In genomic region chr4:81988796-81989195, GRCm38 (mm10) we compare ENCODE assay signal across 25 mouse cellular contexts.
"Had no signal": no experiment of that assay in that cellular context is flagged by ENCODE, and none has a peak within 500 bp of the region (broad histone marks: within the 10 kb centered on the region; RNA-seq: fewer than 3 reads in every experiment).

No protein-coding gene starts in this region.

- ATAC-seq: inflammation-experienced regulatory T-cells, adult 6 months; intestine, embryonic 15.5 days; intestine, postnatal 0 days; liver, embryonic 12.5 days had no signal

- H3K9me3 ChIP-seq: heart, embryonic 10.5 days; heart, embryonic 12.5 days; hindbrain, embryonic 10.5 days; hindbrain, embryonic 13.5 days; hindbrain, embryonic 15.5 days; intestine, embryonic 15.5 days; limb, embryonic 13.5 days; limb, embryonic 15.5 days; liver, embryonic 12.5 days had no signal

- H3K4me3 ChIP-seq: gastrocnemius, adult 2 months; heart, embryonic 10.5 days; heart, embryonic 12.5 days; hindbrain, embryonic 10.5 days; hindbrain, embryonic 13.5 days; hindbrain, embryonic 15.5 days; intestine, embryonic 15.5 days; layer of hippocampus, adult 2 months; limb, embryonic 13.5 days; limb, embryonic 15.5 days; liver, embryonic 12.5 days had no signal

- H3K9ac ChIP-seq: heart, embryonic 12.5 days; hindbrain, embryonic 13.5 days; hindbrain, embryonic 15.5 days; intestine, embryonic 15.5 days; limb, embryonic 13.5 days; limb, embryonic 15.5 days; liver, embryonic 12.5 days; liver, embryonic 14.5 days had no signal

- H3K27me3 ChIP-seq: heart, embryonic 12.5 days; hindbrain, embryonic 13.5 days; hindbrain, embryonic 15.5 days; intestine, embryonic 15.5 days; limb, embryonic 13.5 days; limb, embryonic 15.5 days; liver, embryonic 12.5 days had no signal

- DNase-seq: gastrocnemius, adult 2 months; gastrocnemius, postnatal 10 days; gastrocnemius, postnatal 25 days; heart, adult 18-20 months; heart, postnatal 10 days; heart, postnatal 4 days; kidney, adult 18-20 months; kidney, adult 8-10 months; kidney, postnatal 10 days; kidney, postnatal 25 days; kidney, postnatal 4 days; layer of hippocampus, postnatal 36 days had no signal

- H3K4me2 ChIP-seq: heart, embryonic 12.5 days; hindbrain, embryonic 13.5 days; hindbrain, embryonic 15.5 days; intestine, embryonic 15.5 days; limb, embryonic 13.5 days; limb, embryonic 15.5 days; liver, embryonic 12.5 days had no signal

- H3K27ac ChIP-seq: gastrocnemius, adult 2 months; heart, embryonic 10.5 days; hindbrain, embryonic 10.5 days; hindbrain, embryonic 13.5 days; hindbrain, embryonic 15.5 days; intestine, embryonic 15.5 days; layer of hippocampus, adult 2 months; limb, embryonic 13.5 days; limb, embryonic 15.5 days; liver, embryonic 12.5 days; liver, embryonic 14.5 days had no signal

- H3K36me3 ChIP-seq: heart, embryonic 10.5 days; heart, embryonic 12.5 days; hindbrain, embryonic 10.5 days; hindbrain, embryonic 13.5 days; hindbrain, embryonic 15.5 days; intestine, embryonic 15.5 days; limb, embryonic 13.5 days; limb, embryonic 15.5 days; liver, embryonic 12.5 days had no signal

- H3K4me1 ChIP-seq: hindbrain, embryonic 10.5 days; hindbrain, embryonic 15.5 days; intestine, embryonic 15.5 days; limb, embryonic 13.5 days; limb, embryonic 15.5 days; liver, embryonic 12.5 days had no signal
